Mouse (Mus musculus): ENCODE results near the gene Rogdi. TPM values are rescaled to one million over a fixed set of nuclear protein-coding genes. Genes with fewer than 3 reads are reported as not detected.

Gene Rogdi
- total RNA-seq (2021): 10 to 100 TPM; 79.8 to 89.3 TPM

GRCm38 (mm10) chr16:5013054-5013838 is at the start of gene Rogdi:
TSS of gene Rogdi (minus strand) at chr16:5013553.
- intact Hi-C loops (cut with DNase I): no loop called here
- DNase-seq: peak; percentile 99

GRCm38 (mm10) chr16:5058114-5058513 is 44.8 kb upstream of the Rogdi start:
- DNase-seq: no peak
- intact Hi-C loops (cut with DNase I): loop anchor here (10.0 kb wide), 1 partner anchor 87 kb away; the partner anchor contains the start of gene Sec14l5

- intact Hi-C loops (cut with DNase I): loop anchor here (10.0 kb wide), 1 partner anchor 94 kb away; the partner anchor contains the start of gene Sec14l5
These were observed 37.1 kb upstream of the Rogdi start for GRCm38 (mm10) chr16:5050251-5051110.

GRCm38 (mm10) chr16:5049774-5050234 is 36.5 kb upstream of the Rogdi start, which contains the start of the genes Glyr1 and Ubn1:
TSS of gene Glyr1 (minus strand) at chr16:5049863.
TSS of gene Ubn1 (plus strand) at chr16:5050057.
- intact Hi-C loops (cut with DNase I): loop anchor here (10.0 kb wide), 1 partner anchor 95 kb away; the partner anchor contains the start of gene Sec14l5
- DNase-seq: peak; percentile 99

More at GRCm38 (mm10) chr16:5050251-5051110, 37.1 kb upstream of the Rogdi start:
- peak; percentile 80 for DNase-seq

GRCm38 (mm10) chr16:5049182-5049773 is 35.9 kb upstream of the Rogdi start:
- DNase-seq: no peak
- intact Hi-C loops (cut with DNase I): no loop called here

GRCm38 (mm10) chr16:5045322-5045721 is 32.0 kb upstream of the Rogdi start:
- DNase-seq: no peak
- intact Hi-C loops (cut with DNase I): no loop called here

- intact Hi-C loops (cut with DNase I): no loop called here
These were observed 23.4 kb upstream of the Rogdi start for GRCm38 (mm10) chr16:5036649-5037234.

GRCm38 (mm10) chr16:5035591-5035990 is 22.2 kb upstream of the Rogdi start:
- intact Hi-C loops (cut with DNase I): no loop called here
- DNase-seq: no peak

More at GRCm38 (mm10) chr16:5036649-5037234, 23.4 kb upstream of the Rogdi start:
- DNase-seq: no peak

GRCm38 (mm10) chr16:5029847-5030246 is 16.5 kb upstream of the Rogdi start:
- intact Hi-C loops (cut with DNase I): loop anchor here (5.0 kb wide), 1 partner anchor 47 kb away; no protein-coding TSS in a partner anchor
- no peak for DNase-seq

- intact Hi-C loops (cut with DNase I): no loop called here
- no peak for DNase-seq
These were observed 10.7 kb upstream of the Rogdi start for GRCm38 (mm10) chr16:5024021-5024420.

GRCm38 (mm10) chr16:5014578-5014977 is 1.2 kb upstream of the Rogdi start:
- intact Hi-C loops (cut with DNase I): no loop called here
- no peak for DNase-seq

GRCm38 (mm10) chr16:5012036-5013005 is 1.0 kb downstream of the Rogdi start:
- intact Hi-C loops (cut with DNase I): no loop called here
- DNase-seq: no peak

GRCm38 (mm10) chr16:5011285-5011684 is 2.1 kb downstream of the Rogdi start:
- DNase-seq: no peak
- intact Hi-C loops (cut with DNase I): no loop called here

GRCm38 (mm10) chr16:5010371-5010935 is 2.9 kb downstream of the Rogdi start:
- no peak for DNase-seq
- intact Hi-C loops (cut with DNase I): no loop called here

- intact Hi-C loops (cut with DNase I): no loop called here
- DNase-seq: no peak
These were observed 5.3 kb downstream of the Rogdi start for GRCm38 (mm10) chr16:5008076-5008475.

- intact Hi-C loops (cut with DNase I): no loop called here
- no peak for DNase-seq
These were observed 5.9 kb downstream of the Rogdi start for GRCm38 (mm10) chr16:5007492-5007891.

- DNase-seq: no peak
- intact Hi-C loops (cut with DNase I): no loop called here
These were observed 6.3 kb downstream of the Rogdi start, which contains the start of gene Smim22 for GRCm38 (mm10) chr16:5007067-5007466. TSS of gene Smim22 (plus strand) at chr16:5007288.

- intact Hi-C loops (cut with DNase I): no loop called here
- no peak for DNase-seq
These were observed 12.7 kb downstream of the Rogdi start for GRCm38 (mm10) chr16:5000611-5001010.

GRCm38 (mm10) chr16:4998984-4999383 is 14.4 kb downstream of the Rogdi start:
- intact Hi-C loops (cut with DNase I): no loop called here
- DNase-seq: no peak
